Mouse (Mus musculus): ENCODE results near the gene Utp20.
"Not testable (repeated sequence)": the region's sequence is repeated elsewhere in the genome, so short reads cannot be mapped to it uniquely, and the experiment has no call there.

The Utp20 gene

DNA sequence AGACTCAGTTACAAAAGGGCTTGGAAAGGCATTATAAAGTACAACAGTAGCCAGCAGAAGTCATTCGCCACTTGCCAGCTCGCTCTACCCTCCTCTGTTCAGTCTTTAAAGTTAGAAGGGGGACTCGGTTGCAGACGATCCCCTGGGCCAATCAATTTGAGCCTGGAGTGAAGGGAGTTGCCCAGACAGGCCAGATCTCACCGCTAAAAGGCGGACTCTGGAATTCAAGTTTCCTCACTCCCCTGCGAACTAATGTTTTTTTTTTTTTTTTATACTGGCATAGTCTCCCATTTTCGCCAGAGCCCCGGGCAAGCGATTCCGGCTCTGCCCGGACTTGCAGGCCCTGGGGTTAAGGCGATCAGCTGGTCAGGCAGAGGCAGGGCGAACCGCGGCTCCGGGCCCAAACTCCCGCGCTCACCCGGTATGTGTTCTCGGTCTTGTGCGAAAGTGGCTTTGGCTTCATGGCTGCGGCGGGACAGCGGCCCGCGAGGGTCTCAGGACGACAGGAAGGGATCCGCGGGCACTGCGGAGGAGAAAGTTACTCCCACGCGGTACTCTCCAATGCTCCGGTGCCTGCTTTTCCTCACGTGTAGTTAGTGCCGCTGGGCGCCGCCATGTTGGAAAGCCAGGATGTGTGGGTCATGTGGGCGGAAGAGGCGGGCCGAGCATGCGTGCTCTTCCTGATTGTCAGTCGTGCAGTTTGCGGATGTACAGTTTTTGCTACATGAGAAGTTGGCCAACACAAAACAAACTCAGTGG lies at the start of gene Utp20:
Gene Utp20, minus strand, starts transcription at position 617 of the 759 bp plus-strand sequence.
- in situ Hi-C loops (cut with MboI; ENCODE audit: low pct_unique_long_range_greater_than_20kb in 1 of 2, low sequenced_read_pairs in 2 of 2, unreplicated experiment in 1 of 2) = no loop called here

DNA sequence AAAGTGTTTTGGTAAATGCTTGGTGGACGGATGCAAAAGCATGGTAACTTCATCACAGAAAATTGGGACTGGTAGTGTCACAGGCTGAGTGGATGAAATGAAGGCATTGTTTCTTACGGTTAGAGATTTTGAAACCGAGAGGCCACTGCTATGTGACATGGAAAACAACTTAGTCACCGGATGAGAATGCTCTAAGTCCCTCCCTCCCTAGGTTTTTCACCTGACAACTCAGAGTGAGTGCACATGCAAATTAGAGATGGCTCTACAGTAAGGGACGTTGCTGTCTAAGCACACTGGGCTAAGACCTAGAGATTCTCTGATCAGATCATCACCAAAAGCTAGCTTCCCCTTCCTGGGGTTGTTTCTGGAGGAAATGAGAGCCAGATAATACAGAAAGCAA lies 48.3 kb upstream of the Utp20 start:
- in situ Hi-C loops (cut with MboI; ENCODE audit: low pct_unique_long_range_greater_than_20kb in 1 of 2, low sequenced_read_pairs in 2 of 2, unreplicated experiment in 1 of 2) = no loop called here

DNA sequence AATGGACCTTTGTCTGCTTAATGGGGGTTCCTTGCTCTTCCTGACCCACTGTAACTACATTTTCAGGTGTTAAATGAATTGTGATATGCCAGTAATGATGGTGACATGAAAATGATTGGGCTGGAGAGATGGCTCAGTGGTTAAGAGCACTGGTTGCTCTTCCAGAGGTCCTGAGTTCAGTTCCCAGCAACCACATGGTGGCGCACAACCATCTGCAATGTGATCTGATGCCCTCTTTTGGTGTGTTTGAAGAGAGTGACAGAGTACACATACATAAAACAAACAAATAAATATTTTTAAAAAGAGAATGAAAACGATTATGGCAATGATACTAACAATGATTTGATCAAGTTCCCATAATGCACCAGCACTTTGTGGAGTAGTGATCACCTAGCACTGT lies 39.4 kb upstream of the Utp20 start:
- in situ Hi-C loops (cut with MboI; ENCODE audit: low pct_unique_long_range_greater_than_20kb in 1 of 2, low sequenced_read_pairs in 2 of 2, unreplicated experiment in 1 of 2) = no loop called here

DNA sequence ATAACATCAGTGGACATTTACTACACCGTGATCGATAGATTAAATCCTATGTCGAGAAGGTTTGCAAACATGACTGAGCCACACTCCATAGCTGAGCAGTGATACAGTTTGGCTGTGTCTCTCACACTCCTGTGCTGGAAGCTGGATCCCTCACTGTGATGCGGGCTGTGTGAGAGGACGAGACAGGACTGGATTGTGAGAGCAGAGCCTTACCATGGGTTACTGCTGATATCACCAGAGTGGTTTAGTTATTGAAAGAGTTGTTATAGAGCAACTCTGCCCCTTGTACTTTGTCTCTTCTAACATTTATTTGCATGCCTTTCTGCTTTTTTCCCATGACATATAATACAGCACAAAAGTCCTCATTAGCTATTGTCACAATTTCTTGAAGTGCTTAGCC lies 35.7 kb upstream of the Utp20 start:
- in situ Hi-C loops (cut with MboI; ENCODE audit: low pct_unique_long_range_greater_than_20kb in 1 of 2, low sequenced_read_pairs in 2 of 2, unreplicated experiment in 1 of 2) = no loop called here

DNA sequence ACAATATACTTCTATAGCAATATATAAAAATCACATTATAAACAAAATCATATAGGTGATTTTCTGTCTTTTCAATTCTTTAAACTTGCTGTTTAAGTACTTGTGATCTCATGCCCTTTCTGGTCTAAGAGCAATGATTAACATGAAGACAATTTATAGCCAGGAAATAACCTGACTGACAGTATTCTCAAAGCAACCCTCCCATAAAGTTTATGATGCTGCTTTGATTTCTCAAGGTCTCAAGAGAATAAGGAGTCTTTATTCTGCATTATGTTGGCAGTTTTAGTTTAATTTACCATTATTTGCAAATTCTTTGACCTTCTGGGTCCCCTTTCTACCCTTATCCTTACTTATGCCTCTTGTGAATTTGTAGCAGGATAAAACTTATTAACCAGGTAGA lies 34.8 kb upstream of the Utp20 start:
- in situ Hi-C loops (cut with MboI; ENCODE audit: low pct_unique_long_range_greater_than_20kb in 1 of 2, low sequenced_read_pairs in 2 of 2, unreplicated experiment in 1 of 2) = no loop called here

DNA sequence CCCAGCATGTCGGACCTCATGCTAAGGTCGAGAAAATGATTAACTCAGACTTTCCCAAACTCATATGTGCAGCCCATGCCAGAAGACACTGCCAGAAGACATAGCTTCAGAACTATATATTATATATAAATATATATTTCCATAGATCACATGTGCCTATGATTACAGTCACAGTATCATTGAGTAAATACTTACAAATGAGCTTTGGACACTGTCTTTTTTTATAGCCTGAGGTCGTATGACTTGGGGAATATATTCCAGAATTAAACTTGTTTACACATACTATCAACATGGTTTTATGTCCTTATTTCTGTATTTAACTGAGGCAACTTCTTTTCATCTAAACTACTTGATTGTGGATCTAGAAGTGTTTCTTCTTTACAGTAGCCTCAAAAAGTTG lies 34.3 kb upstream of the Utp20 start:
- in situ Hi-C loops (cut with MboI; ENCODE audit: low pct_unique_long_range_greater_than_20kb in 1 of 2, low sequenced_read_pairs in 2 of 2, unreplicated experiment in 1 of 2) = no loop called here

DNA sequence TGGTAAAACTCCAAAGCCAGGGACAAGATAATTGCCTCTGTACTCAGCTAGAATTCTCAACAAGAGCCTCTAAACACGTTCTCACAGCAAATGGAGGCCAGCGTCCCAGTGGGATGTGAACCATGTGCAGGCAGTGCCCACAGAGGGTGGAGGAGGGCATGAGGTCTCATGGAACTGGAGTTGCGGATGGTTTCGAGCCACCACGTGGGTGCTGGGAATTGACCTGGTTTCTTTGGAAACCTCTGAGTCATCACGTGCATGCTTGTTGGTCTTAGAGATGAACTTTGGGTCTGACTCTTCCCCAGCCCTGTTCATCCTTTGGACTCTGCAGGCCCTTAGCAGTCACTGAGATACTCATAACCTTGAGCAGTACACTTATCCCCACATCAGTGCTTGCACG lies 26.7 kb upstream of the Utp20 start:
- in situ Hi-C loops (cut with MboI; ENCODE audit: low pct_unique_long_range_greater_than_20kb in 1 of 2, low sequenced_read_pairs in 2 of 2, unreplicated experiment in 1 of 2) = no loop called here

DNA sequence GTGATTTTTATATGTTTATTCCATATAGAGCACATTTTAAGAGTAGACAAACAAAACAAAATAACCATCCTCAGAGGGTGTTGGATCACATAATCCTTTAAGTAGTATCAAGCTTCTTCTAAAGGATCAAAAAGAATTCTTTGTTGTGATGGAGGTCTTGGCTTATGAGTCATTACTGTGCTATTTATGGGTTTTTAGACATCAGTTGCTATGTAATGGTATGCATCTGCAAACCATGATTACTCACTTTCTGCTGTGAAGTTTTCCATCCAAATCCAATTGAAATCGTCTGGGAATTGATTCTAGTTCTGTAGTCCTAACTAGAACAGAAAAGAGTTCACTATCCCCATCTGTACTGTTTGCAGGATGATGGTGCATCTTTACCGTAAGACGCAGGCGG lies 23.4 kb upstream of the Utp20 start:
- in situ Hi-C loops (cut with MboI; ENCODE audit: low pct_unique_long_range_greater_than_20kb in 1 of 2, low sequenced_read_pairs in 2 of 2, unreplicated experiment in 1 of 2) = no loop called here

DNA sequence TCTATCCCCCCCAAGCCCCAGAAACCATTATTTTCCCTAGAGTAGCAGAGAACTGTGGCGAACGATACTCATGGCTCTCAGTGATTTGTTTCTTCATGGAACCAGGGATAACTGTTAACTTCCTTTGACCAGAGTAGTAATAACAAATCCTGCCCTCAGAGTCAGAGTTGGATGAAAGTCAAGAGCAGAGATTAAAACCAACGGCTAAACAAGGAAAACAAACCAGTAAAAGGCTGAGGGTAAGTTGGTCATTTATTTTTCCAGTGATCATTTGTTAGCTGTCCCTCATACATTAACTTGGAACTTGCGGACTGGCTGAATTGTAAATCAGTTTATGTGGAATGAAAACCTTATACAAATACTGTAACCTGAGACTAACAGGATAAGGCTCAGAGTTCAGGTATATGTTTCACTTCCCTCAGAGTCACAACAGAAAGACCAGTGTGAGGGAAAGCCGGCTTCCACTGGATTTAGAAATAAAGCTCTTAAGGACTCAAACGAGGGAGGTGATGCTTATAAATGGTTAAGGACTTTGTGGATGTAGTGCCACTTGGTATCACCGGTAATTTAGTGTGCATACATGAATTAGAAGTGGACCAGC lies 22.4 kb upstream of the Utp20 start:
- in situ Hi-C loops (cut with MboI; ENCODE audit: low pct_unique_long_range_greater_than_20kb in 1 of 2, low sequenced_read_pairs in 2 of 2, unreplicated experiment in 1 of 2) = no loop called here

DNA sequence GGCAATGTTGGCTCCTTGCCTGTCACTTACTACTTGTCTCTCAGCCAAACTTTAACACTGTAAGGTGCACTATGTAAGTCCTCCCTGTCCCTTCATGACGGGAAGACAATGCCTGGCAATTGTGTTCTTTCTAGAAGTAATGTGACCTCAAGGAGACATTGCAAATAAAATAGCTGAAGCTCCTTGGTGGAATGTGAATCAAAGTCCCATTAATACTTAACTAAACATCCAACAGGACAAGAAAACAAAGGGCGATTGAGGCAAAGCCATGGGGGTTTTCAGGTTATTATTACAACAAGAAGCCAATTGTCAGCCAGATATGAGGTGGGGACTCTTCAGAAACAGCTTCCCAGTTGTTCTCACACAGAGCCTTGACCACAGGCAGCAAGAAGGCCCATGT lies 7.6 kb upstream of the Utp20 start:
- in situ Hi-C loops (cut with MboI; ENCODE audit: low pct_unique_long_range_greater_than_20kb in 1 of 2, low sequenced_read_pairs in 2 of 2, unreplicated experiment in 1 of 2) = no loop called here

DNA sequence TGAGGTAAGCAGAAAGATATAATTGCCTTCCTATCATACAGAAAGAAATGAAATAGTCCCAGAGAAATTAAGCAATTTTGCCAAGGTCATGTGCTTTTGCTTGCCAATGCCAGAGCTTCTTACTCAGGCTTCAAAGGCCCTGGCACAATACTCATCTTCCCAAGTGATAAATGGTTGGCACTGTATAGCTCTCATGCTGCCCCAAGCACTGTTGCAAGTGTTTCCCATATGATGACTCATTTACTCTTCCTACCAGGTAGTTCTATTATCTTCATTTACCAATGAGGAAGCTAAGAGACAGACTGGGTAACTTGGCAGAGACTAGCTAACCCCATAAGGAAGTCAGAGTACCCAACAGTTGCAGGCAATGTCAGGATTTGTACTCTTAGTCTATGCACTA lies 1.8 kb upstream of the Utp20 start:
- in situ Hi-C loops (cut with MboI; ENCODE audit: low pct_unique_long_range_greater_than_20kb in 1 of 2, low sequenced_read_pairs in 2 of 2, unreplicated experiment in 1 of 2) = no loop called here

DNA sequence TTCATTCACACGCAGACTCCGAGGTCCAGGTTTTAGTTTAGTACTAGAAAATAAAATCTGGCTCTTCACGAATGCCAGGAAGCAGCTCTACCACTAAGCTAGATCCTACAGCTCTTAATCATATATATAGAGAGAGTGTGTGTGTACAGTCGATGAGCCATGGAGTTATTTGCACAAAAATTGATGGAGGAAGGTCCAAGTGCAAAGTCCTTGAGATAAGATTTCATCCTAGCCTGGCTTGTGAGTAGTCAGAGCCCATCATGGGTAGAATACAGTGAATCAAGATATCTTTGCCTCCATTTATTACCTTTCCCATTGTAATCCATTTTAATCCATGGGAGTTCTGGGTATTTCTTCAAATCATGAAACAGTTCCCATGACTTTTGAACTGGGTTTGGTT lies 992 bp upstream of the Utp20 start:
- in situ Hi-C loops (cut with MboI; ENCODE audit: low pct_unique_long_range_greater_than_20kb in 1 of 2, low sequenced_read_pairs in 2 of 2, unreplicated experiment in 1 of 2) = no loop called here

DNA sequence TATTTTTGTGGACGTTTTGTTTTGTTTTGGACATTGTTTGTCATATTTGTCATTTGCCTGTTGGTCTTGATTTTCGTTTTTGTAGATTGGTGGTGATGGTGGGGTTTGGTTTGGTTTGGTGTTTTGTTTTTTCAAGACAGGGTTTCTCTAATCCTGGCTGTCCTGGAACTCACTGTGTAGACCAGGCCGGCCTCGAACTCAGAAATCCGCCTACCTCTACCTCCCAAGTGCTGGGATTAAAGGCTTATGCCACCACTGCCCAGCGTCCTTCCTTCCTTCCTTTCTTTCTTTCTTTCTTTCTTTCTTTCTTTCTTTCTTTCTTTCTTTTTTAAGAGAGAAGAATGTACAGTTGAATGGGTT lies 323 bp upstream of the Utp20 start:
- in situ Hi-C loops (cut with MboI; ENCODE audit: low pct_unique_long_range_greater_than_20kb in 1 of 2, low sequenced_read_pairs in 2 of 2, unreplicated experiment in 1 of 2) = not testable (repeated sequence)

DNA sequence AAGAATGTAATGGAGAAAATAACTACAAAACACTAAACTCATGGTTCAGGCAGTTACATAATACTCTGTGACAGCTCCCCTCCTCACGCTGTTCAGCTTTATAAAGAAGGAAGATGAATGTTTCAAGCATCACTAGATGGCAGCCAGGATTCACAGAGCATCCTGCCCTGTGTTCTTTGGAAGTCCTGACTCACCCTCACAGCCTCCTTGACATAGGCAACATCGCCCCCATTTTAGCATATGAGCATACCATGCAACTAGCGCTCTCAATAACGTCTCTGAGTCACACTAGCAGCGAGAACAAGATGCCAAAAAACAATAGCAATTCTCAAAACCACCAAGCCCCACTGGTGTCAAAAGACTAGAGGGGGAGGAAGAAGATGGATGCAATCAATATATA lies 9.3 kb downstream of the Utp20 start:
- in situ Hi-C loops (cut with MboI; ENCODE audit: low pct_unique_long_range_greater_than_20kb in 1 of 2, low sequenced_read_pairs in 2 of 2, unreplicated experiment in 1 of 2) = loop anchor here (10.0 kb wide), 2 partner anchors 53 to 63 kb away; no protein-coding TSS in a partner anchor

DNA sequence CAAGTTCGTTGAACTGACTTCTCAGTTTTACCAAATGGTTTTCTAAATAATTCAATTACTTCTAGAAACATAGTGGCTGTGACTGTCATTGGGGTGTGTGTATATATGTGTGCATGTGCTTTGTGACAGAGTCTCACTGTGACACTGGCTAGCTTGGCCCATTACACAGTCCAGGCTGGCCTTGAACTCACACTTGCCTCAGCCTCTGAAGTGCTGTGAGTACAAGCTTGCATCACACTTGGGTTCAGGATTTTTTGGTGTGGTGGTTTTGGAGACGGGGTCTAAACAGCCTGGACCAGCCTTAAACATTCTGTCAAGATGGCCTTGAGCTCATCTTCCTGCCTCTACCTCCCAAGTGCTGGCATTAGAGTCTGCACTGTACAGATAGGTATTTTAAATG lies 11.3 kb downstream of the Utp20 start:
- in situ Hi-C loops (cut with MboI; ENCODE audit: low pct_unique_long_range_greater_than_20kb in 1 of 2, low sequenced_read_pairs in 2 of 2, unreplicated experiment in 1 of 2) = loop anchor here (10.0 kb wide), 2 partner anchors 50 to 60 kb away; no protein-coding TSS in a partner anchor

DNA sequence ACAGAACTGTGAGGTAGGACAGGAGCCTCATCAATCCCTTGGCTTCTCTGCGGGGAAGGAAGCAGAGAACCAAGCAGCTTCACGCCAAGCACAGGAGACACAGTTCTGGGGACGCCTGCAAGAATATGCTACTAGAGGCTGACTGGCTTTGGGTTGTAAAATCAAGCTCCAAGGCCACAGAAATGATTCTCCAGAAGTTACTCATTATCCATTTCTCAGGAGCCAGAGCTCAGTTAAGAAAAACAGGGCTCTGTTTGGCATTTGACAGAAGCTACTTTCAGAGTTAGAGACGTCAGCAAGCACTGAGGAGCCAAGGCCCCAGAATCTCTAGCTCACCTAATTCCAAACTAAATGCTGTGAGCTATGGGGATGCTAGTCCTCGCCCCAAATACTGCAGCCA lies 14.9 kb downstream of the Utp20 start:
- in situ Hi-C loops (cut with MboI; ENCODE audit: low pct_unique_long_range_greater_than_20kb in 1 of 2, low sequenced_read_pairs in 2 of 2, unreplicated experiment in 1 of 2) = loop anchor here (10.0 kb wide), 2 partner anchors 47 to 57 kb away; no protein-coding TSS in a partner anchor

DNA sequence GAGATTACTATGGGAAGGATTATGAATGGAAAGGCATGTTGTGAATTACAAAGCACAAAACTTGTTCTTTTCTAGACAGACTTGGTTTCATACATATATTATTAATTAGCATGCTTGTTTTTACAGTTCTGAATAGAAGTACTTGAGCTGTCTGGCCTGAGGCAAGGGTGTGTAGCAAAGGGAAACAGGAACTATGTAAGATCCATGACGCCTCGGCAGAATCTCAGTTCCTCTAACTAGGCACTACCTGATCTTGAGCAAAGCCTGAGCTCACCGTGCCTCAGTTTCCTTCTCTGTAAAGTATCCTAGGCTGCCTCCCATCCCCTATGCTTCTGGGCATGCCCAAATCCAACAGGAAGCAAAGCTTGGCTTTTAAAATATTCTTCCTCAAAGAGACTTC lies 24.4 kb downstream of the Utp20 start:
- in situ Hi-C loops (cut with MboI; ENCODE audit: low pct_unique_long_range_greater_than_20kb in 1 of 2, low sequenced_read_pairs in 2 of 2, unreplicated experiment in 1 of 2) = no loop called here

DNA sequence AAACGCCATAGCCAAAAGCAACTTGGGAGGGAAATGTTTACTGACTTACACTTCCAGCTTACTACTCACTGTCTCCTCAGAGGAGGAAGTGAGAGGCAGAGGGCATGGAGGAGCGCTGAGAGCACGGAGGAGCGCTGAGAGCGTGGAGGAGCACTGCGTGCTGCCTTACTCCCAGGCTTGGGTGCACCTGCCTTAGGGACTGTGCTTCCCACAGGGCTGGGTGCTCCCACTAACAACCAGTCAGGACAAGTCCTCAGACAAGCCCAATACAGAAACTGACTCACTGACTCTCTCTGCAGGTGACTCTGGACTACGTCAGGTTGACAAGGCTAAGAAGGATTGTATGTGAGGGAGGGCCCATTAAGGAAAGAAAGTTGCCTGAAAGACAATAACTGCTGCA lies 27.2 kb downstream of the Utp20 start:
- in situ Hi-C loops (cut with MboI; ENCODE audit: low pct_unique_long_range_greater_than_20kb in 1 of 2, low sequenced_read_pairs in 2 of 2, unreplicated experiment in 1 of 2) = no loop called here

DNA sequence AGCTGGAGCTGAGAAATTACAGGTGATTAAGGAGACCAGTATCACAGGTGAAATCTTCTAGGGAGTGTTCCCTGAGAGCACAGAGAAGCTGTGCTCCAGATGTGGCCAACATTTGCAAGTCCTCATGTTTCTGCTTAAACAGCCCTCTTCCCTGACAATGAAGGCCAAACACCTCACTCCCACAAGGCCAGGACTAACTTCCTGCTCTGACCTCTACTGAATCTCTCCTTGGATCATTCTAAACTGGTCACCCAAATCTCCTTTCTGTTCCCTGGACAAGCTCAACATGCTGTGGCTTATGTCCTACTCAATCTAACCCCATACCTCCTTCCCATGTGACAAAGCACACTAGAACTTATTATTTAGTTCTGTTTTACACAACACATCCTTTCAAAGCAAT lies 29.2 kb downstream of the Utp20 start:
- in situ Hi-C loops (cut with MboI; ENCODE audit: low pct_unique_long_range_greater_than_20kb in 1 of 2, low sequenced_read_pairs in 2 of 2, unreplicated experiment in 1 of 2) = no loop called here

DNA sequence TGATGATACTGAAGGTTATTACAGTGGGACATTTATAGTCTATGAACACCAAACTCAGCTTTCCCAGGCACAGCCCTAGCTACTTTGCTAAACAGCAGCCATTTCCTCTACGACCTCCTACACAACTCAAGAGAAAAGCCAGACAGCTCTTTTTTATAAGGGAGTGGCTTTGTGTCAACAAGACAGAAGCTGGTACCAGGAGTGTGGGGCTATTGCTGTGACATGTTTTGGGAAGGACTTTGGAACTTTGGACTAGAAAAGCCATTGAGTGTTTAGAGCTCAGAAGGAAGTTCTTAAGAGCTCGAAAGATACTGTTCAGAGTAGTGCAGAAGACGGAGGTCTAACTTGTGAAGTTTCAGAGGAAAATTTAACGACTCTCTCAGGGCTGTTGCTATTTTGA lies 29.7 kb downstream of the Utp20 start:
- in situ Hi-C loops (cut with MboI; ENCODE audit: low pct_unique_long_range_greater_than_20kb in 1 of 2, low sequenced_read_pairs in 2 of 2, unreplicated experiment in 1 of 2) = no loop called here
